15 mouse cellular contexts compared by ENCODE assay signal in the genomic region with DNA sequence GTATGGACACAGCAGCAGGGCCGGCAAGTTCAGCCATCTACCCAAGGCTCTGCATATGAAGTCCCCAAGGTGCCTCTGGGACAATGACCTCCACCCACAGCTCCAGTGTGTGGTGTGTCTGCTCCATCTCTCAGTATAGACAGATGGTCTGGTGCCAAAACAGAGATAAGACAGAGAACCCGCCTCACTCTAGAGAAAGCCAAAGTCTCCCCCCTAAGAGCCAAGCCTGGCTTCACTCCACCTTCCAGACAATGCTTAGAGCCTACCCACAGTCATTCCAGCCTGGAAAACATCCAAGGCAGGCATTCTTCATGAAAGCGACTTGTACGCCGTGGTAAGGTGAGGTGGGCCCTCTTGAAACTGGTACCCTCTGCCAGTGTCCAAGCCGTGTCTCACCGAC.
A peak's percentile ranks its signal among the peaks of the same experiment; 100 is the strongest.
DNase-seq lines count a peak whose midpoint lies in the region; ATAC-seq and TF ChIP-seq lines count a peak whose summit lies in the region.
"Had no signal": no experiment of that assay in that cellular context is flagged by ENCODE, and none has a peak within 500 bp of the region (broad histone marks: within the 10 kb centered on the region; RNA-seq: fewer than 3 reads in every experiment).

No protein-coding gene starts in this region.

- peaks cover 18% of the 10 kb centered on the region for H3K4me1 ChIP-seq in kidney, embryonic 16.5 days (ENCODE audit: insufficient read depth, low read length)
- H3K4me1 ChIP-seq in stomach, embryonic 14.5 days (ENCODE audit: control insufficient read depth, insufficient read depth, low read length): peaks cover 8% of the 10 kb centered on the region; the same call in 1 of the 2 replicates
- H3K4me1 ChIP-seq in stomach, postnatal 0 days (replicated peaks; ENCODE audit: control insufficient read depth, insufficient read depth): no peaks in the 10 kb centered on the region
- H3K4me1 ChIP-seq in heart, embryonic 15.5 days (replicated peaks): peaks cover 34% of the 10 kb centered on the region
- 0 out of 2 replicates have a peak, but pooled peaks cover 5% of the 10 kb centered on the region for H3K4me1 ChIP-seq in stomach, embryonic 16.5 days (ENCODE audit: control insufficient read depth, insufficient read depth, low read length)
- H3K4me1 ChIP-seq: midbrain, embryonic 13.5 days had no signal

- H3K27me3 ChIP-seq in kidney, embryonic 16.5 days (ENCODE audit: insufficient read depth, low read length): no peaks in the 10 kb centered on the region
- H3K27me3 ChIP-seq in stomach, embryonic 14.5 days (ENCODE audit: control insufficient read depth, insufficient read depth, low read length): no peaks in the 10 kb centered on the region
- no peaks in the 10 kb centered on the region for H3K27me3 ChIP-seq in stomach, postnatal 0 days (ENCODE audit: control insufficient read depth, insufficient read depth, low read length)
- H3K27me3 ChIP-seq in heart, embryonic 15.5 days: no peaks in the 10 kb centered on the region
- no peaks in the 10 kb centered on the region for H3K27me3 ChIP-seq in stomach, embryonic 16.5 days (ENCODE audit: control insufficient read depth, insufficient read depth, low read length)
- H3K27me3 ChIP-seq: CH12.LX; midbrain, embryonic 13.5 days had no signal

- 68% methylated on average over 7 of the region's 7 CpGs for WGBS in kidney, embryonic 16.5 days
- WGBS in stomach, embryonic 14.5 days: 65% methylated on average over 7 of the region's 7 CpGs
- WGBS in stomach, postnatal 0 days: 61% methylated on average over 7 of the region's 7 CpGs
- WGBS in heart, embryonic 15.5 days: 26% methylated on average over 7 of the region's 7 CpGs
- WGBS in stomach, embryonic 16.5 days: 60% methylated on average over 7 of the region's 7 CpGs

- no peak for DNase-seq in kidney, adult 9 months
- no peak for DNase-seq in stomach, postnatal 0 days (ENCODE audit: low spot score)
- no peak for DNase-seq in thymus, postnatal 14 days
- DNase-seq in embryo, embryonic 11 days: no peak
- DNase-seq: adrenal gland, adult 8-10 months; gastrocnemius, postnatal 25 days; lung, adult 18-20 months; thymus, adult 2 months had no signal

- 0 out of 2 replicates have a peak overlapping the region, but pooled peaks have one; percentile 12 for H3K27ac ChIP-seq in kidney, embryonic 16.5 days (ENCODE audit: low read length)
- H3K27ac ChIP-seq in stomach, embryonic 14.5 days (ENCODE audit: low read length): 0 out of 2 replicates have a peak overlapping the region, but pooled peaks have one; percentile 15
- H3K27ac ChIP-seq in stomach, postnatal 0 days (replicated peaks): no peak overlapping the region; the same call in 1 of the 2 replicates
- H3K27ac ChIP-seq in heart, embryonic 15.5 days: peak overlapping the region; percentile 72
- H3K27ac ChIP-seq in stomach, embryonic 16.5 days (ENCODE audit: low read length): 0 out of 2 replicates have a peak overlapping the region, but pooled peaks have one; percentile 41
- H3K27ac ChIP-seq: midbrain, embryonic 13.5 days had no signal

- no peak for ATAC-seq in kidney, embryonic 16.5 days (ENCODE audit: low FRiP score, low TSS enrichment)
- no peak; the same call in 1 of the 2 replicates for ATAC-seq in stomach, embryonic 14.5 days (ENCODE audit: insufficient number of reproducible peaks, insufficient read depth, low FRiP score, low read depth)
- no peak for ATAC-seq in stomach, postnatal 0 days (ENCODE audit: low FRiP score, low TSS enrichment)
- peak; percentile 68 for ATAC-seq in heart, embryonic 15.5 days (replicated peaks; ENCODE audit: insufficient number of reproducible peaks, insufficient read depth, low FRiP score, low read depth)
- no peak; the same call in 1 of the 2 replicates for ATAC-seq in stomach, embryonic 16.5 days (ENCODE audit: insufficient read depth, low FRiP score)
- ATAC-seq: inflammation-experienced regulatory T-cells, adult 6 months; midbrain, embryonic 13.5 days had no signal

- TF ChIP-seq EP300 in stomach, postnatal 0 days (optimal IDR thresholded peaks at IDR 0.05): no peak

- H3K36me3 ChIP-seq in kidney, embryonic 16.5 days (ENCODE audit: insufficient read depth, low read length): no peaks in the 10 kb centered on the region
- no peaks in the 10 kb centered on the region for H3K36me3 ChIP-seq in stomach, embryonic 14.5 days (ENCODE audit: control insufficient read depth, insufficient read depth, low read length)
- H3K36me3 ChIP-seq in stomach, postnatal 0 days (ENCODE audit: control insufficient read depth, insufficient read depth, low read length): no peaks in the 10 kb centered on the region
- no peaks in the 10 kb centered on the region for H3K36me3 ChIP-seq in heart, embryonic 15.5 days
- no peaks in the 10 kb centered on the region for H3K36me3 ChIP-seq in stomach, embryonic 16.5 days (ENCODE audit: control insufficient read depth, insufficient read depth, low read length)
- H3K36me3 ChIP-seq: midbrain, embryonic 13.5 days had no signal

- no peak overlapping the region for H3K4me2 ChIP-seq in kidney, embryonic 16.5 days (replicated peaks; ENCODE audit: low read depth, low read length)
- H3K4me2 ChIP-seq in stomach, embryonic 14.5 days (replicated peaks; ENCODE audit: low read depth, low read length): no peak overlapping the region
- no peak overlapping the region for H3K4me2 ChIP-seq in stomach, postnatal 0 days (replicated peaks; ENCODE audit: low read depth)
- H3K4me2 ChIP-seq in heart, embryonic 15.5 days: peak overlapping the region; percentile 10; the same call in 1 of the 2 replicates
- H3K4me2 ChIP-seq in stomach, embryonic 16.5 days (ENCODE audit: low read depth, low read length): no peak overlapping the region
- H3K4me2 ChIP-seq: midbrain, embryonic 13.5 days had no signal

- no peak for TF ChIP-seq CTCF in stomach, postnatal 0 days (IDR thresholded peaks at IDR 0.05; ENCODE audit: low read depth)

- H3K4me3 ChIP-seq in kidney, embryonic 16.5 days (ENCODE audit: low read length): no peak overlapping the region
- H3K4me3 ChIP-seq in stomach, embryonic 14.5 days (ENCODE audit: low read depth, low read length): no peak overlapping the region
- H3K4me3 ChIP-seq in stomach, postnatal 0 days (ENCODE audit: low read depth, low read length): no peak overlapping the region
- H3K4me3 ChIP-seq in heart, embryonic 15.5 days: no peak overlapping the region
- no peak overlapping the region for H3K4me3 ChIP-seq in stomach, embryonic 16.5 days (replicated peaks; ENCODE audit: low read length)
- H3K4me3 ChIP-seq: midbrain, embryonic 13.5 days had no signal

- no peak overlapping the region for H3K9ac ChIP-seq in kidney, embryonic 16.5 days (replicated peaks; ENCODE audit: low read length)
- no peak overlapping the region for H3K9ac ChIP-seq in stomach, embryonic 14.5 days (replicated peaks; ENCODE audit: low read depth, low read length)
- H3K9ac ChIP-seq in stomach, postnatal 0 days (ENCODE audit: low read length): no peak overlapping the region
- H3K9ac ChIP-seq in heart, embryonic 15.5 days: no peak overlapping the region
- no peak overlapping the region for H3K9ac ChIP-seq in stomach, embryonic 16.5 days (ENCODE audit: low read length)
- H3K9ac ChIP-seq: midbrain, embryonic 13.5 days had no signal

- H3K9me3 ChIP-seq in kidney, embryonic 16.5 days (ENCODE audit: low read length): no peaks in the 10 kb centered on the region
- no peaks in the 10 kb centered on the region for H3K9me3 ChIP-seq in stomach, embryonic 14.5 days (ENCODE audit: control insufficient read depth, low read depth, low read length)
- no peaks in the 10 kb centered on the region for H3K9me3 ChIP-seq in stomach, postnatal 0 days (ENCODE audit: control insufficient read depth, low read length)
- no peaks in the 10 kb centered on the region for H3K9me3 ChIP-seq in heart, embryonic 15.5 days (replicated peaks)
- no peaks in the 10 kb centered on the region for H3K9me3 ChIP-seq in stomach, embryonic 16.5 days (replicated peaks; ENCODE audit: control insufficient read depth, low read length)
- H3K9me3 ChIP-seq: midbrain, embryonic 13.5 days had no signal
